Mouse (Mus musculus): ENCODE data around the gene Simc1.

The Simc1 gene

GRCm38 (mm10) chr13:54585831-54586230, 82.3 kb downstream of the Simc1 start:
- no peak for DNase-seq (ENCODE audit: low read depth, low spot score)

GRCm38 (mm10) chr13:54589414-54589995, 85.9 kb downstream of the Simc1 start:
- DNase-seq (ENCODE audit: low read depth, low spot score), result no peak

DNA sequence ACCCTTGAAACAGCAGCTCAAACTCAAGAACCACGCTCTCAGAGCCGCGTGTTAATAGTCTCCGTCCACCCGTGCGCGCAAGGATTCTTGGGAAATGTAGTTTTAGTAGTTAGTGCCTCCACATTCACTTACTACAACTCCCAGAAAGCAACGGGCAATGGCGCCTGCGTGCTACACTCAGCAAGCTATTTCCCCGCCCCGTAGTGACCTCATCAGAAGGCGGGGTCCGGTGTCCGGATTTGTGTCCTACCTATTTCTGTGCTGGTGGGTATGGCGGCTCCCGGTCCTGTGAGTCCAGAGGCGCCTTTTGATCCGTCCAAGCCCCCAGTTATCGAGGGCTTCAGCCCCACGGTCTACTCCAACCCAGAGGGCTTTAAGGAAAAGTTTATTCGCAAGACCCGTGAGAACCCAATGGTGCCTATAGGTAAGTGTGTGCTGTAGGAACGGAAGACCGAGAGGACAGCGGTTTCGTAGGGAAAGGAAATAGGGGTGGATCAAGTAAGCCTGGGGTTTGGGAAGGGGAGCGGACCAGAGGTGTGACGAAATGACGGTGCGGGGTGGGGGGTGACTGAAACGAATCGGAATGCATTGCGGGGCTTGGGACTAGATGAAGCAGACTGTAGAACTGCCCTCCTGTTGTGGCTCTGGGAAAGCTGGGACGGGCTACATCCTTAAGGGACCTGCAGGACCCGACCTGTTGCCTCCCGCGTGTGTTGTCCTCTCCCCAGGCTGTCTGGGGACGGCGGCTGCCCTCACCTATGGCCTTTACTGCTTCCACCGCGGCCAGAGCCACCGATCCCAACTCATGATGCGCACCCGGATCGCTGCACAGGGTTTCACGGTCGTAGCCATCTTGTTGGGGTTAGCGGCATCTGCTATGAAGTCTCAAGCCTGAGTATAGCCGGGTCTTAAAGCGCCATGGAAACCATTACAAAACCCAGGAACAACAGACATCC, 86.7 kb downstream of the Simc1 start, which contains the start of the genes Nop16 and Higd2a:
Nop16 (minus strand) TSS at position 95 of the 956 bp plus-strand sequence.
Higd2a (plus strand) TSS at position 212 of the 956 bp plus-strand sequence.
- peak; percentile 99 for DNase-seq (ENCODE audit: low read depth, low spot score)

DNA sequence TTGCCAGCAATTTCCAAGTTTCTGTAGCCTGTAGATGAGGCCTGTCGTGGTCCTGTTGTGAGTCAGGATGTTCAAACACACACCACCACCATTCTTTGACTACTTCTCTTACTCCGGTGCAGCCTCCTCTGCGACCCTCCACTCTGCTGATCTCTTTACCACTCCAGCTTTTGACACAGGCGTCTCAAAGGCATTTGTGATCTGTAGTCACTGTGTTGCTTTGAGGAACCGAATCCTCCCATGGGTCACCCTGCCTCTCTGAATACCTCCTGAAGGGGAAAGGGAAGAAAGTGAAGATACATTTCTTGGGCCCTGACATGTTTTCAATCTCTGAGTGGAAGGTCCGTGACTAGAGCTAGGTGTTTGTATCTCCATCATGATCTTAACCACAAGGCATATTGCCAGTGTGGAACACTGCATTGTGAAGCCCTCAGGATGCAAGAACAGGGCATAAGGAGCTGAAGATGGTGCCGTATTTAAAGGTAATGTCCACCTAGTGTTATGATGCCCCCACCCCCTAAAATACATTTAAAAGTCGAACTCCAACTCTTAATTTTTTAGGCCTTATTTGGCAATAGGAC, 88.3 kb downstream of the Simc1 start:
- no peak for DNase-seq (ENCODE audit: low read depth, low spot score)

GRCm38 (mm10) chr13:54593617-54594016, 90.0 kb downstream of the Simc1 start:
- no peak for DNase-seq (ENCODE audit: low read depth, low spot score)

- no peak for DNase-seq (ENCODE audit: low read depth, low spot score)
These were observed 92.6 kb downstream of the Simc1 start for GRCm38 (mm10) chr13:54596107-54596690.

- DNase-seq (ENCODE audit: low read depth, low spot score), result no peak
These were observed 93.3 kb downstream of the Simc1 start for GRCm38 (mm10) chr13:54596870-54597269.

GRCm38 (mm10) chr13:54598622-54599143, 95.1 kb downstream of the Simc1 start:
- no peak for DNase-seq (ENCODE audit: low read depth, low spot score)
